Mouse (Mus musculus): ENCODE measurements around the gene Mcm2. TPM values are rescaled to one million over a fixed set of nuclear protein-coding genes. Genes with fewer than 3 reads are reported as not detected.

The Mcm2 gene
- polyA plus RNA-seq (2012; rRNA removed) = 59.0 and 69.7 TPM in 2 replicates

GRCm38 (mm10) chr6:88898534-88899048 lies at the start of gene Mcm2:
Mcm2 (minus strand) TSS chr6:88898780.

DNA sequence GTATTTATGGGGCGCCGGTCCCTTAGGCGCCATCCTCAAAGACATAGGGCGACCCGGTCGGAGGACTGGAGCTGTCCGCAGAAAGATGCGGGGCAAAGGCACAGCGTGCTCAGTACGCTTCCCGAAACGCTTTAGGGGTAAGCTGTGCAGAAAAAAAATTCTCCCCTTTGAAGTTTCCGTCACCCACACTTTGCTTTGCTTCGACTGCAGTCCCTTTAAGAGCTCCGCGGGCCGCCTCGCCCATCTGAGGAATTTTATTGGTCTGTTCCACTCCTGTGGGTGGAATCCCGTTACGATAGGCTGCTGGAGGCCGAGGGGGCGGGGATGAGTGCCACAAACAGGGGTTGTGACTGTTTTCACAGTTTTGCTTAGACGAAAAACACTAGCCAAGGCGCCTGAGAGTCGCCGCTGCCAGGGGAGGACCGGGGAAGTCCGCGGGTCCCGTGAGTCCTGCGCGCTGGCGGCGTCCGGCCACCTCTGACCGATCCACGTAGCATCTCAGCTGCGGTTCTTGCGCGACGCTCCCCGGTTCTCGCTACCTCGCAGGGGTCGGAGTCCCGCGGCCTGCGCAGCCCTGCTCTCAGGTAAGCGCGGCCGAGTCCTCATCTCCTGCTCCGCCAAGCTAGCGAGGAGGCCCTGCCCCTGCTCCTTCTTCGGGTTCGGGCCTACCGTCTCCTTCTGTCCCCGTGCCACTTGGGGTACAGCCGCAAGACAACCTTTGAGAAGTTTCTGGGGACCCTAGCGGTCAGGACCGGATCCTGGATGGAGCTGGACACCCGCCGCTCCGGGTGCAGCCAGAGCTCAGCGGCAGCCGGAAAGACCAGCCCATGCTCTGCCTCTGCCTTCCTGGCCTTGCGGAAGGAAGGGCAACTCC lies 3.6 kb upstream of the Mcm2 start, which contains the start of gene Tpra1:
Gene Tpra1, plus strand, starts transcription at position 305 of the 874 bp plus-strand sequence.

DNA sequence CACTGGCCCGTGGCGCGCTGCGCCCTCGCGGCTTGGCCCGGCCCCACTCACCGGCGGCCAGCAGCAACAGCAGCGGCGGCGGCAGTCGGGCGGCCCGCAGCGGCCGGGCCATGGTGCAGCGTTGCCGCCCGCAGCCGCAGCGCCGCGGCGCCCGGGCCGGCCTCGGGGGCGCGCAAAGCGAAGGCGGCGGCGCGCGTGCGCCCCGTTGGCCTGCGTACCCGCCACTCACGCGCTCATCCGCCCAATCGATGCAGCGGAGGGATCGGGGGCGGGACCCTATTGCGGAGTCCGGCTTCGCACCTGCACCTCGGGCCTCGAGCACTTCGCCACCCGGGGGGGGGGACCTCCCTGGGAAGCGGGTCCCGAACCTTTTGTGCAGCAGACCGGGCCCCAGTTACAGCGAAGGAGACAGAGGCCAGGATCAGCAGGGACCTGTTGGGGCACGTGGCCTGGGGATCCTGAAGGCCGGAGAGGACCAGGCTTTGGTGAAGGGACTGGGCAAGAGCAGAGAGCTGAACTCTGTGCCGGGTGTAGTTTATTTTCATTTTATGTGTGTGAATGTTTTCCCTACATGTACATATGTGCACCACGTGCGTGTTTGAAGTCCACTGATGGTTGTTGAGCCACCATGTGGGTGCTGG lies 23.6 kb downstream of the Mcm2 start, which contains the start of gene Podxl2:
Gene Podxl2, minus strand, starts transcription at position 177 of the 641 bp plus-strand sequence.

GRCm38 (mm10) chr6:88841781-88842689 lies 56.5 kb downstream of the Mcm2 start, which contains the start of gene Abtb1:
Abtb1 (minus strand) TSS chr6:88841984.

Other genes with a start within 250 kb of the Mcm2 start
- 123 and 129 TPM in 2 replicates for gene Mgll, start 174.4 kb downstream of the Mcm2 start, polyA plus RNA-seq (2012; rRNA removed)
- 97.5 and 98.5 TPM in 2 replicates for gene Abtb1, start 56.8 kb downstream of the Mcm2 start, polyA plus RNA-seq (2012; rRNA removed)
- gene Podxl2, start 23.7 kb downstream of the Mcm2 start, polyA plus RNA-seq (2012; rRNA removed) = 227 and 256 TPM in 2 replicates
- gene Tpra1, start 3.5 kb upstream of the Mcm2 start, polyA plus RNA-seq (2012; rRNA removed) = 257 and 298 TPM in 2 replicates

All from ovary, adult 2 months (tissue).